Mouse (Mus musculus): ENCODE data around the gene Trappc6b.

DNA sequence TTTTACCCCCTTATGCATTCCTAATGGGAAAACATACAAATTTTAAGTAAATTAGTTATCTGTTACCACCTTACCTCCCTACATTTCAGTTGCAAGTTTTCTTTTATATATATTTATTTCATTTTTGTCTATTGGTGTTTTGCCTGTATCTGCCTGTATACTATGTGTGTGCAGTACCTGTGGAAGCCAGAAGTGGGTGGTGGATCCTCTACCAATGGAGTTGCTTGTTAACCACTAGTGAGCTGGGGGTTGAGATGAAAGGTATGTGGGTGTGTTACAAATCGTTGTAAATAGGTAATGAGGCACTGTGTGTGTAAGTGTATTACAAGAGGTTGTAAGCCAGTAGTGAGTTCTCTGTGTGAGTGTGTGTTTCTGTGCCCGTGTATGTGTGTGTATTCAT lies 50.8 kb downstream of the Trappc6b start:
- TF ChIP-seq CTCF (IDR thresholded peaks at IDR 0.05; ENCODE audit: borderline replicate concordance, control insufficient read depth, extremely low read depth, insufficient read depth, low read length, poor library complexity) (no peak), POLR2A (IDR thresholded peaks at IDR 0.05; ENCODE audit: control insufficient read depth, extremely low read depth, insufficient read depth, low read length, poor library complexity) (no peak)

Measured in thymus, adult 2 months (tissue).